ENCODE assay signal across 31 mouse cellular contexts in the genomic region with DNA sequence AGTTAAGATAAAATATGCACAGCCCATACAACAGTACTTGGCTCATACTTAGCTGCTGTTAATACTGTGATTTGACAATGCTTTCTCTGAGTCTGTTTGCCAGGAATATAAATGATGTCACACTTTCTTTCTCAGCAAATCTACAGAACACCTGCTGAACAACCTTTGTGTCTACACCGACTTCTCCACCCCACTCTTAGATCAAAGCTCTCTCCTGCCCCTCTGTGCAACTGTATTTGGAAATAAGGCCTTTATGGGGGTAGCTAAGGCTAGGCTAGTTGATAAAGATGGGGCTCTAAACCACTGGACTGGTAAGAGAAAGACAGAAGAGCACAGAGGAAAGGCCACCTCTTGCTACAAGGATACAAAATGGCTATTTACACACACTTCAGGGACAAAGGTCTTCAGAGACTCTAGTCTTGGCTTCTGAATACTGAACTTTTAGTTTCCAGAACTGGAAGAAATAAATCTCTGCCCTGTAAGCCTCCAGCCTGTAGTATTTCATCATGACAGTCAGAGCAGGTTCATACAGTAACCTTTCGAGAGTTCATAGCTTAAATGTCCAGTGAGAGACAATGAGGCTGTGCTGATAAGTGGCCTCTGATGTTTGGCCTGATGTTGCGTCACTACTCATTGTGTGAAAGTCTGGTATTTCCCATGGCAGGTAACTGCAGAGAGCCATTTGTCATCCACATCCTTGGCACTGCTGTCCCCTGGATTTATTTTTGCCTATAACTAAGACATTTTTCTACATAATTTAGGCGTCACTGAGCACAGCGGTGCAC. TPM values are rescaled to one million over a fixed set of nuclear protein-coding genes. Genes with fewer than 3 reads are reported as not detected.
DNase-seq lines count a peak whose midpoint lies in the region; ATAC-seq and TF ChIP-seq lines count a peak whose summit lies in the region.
"Had no signal": no experiment of that assay in that cellular context is flagged by ENCODE, and none has a peak within 500 bp of the region (broad histone marks: within the 10 kb centered on the region; RNA-seq: fewer than 3 reads in every experiment).

No protein-coding gene starts in this region.

- H3K27ac ChIP-seq in forebrain, postnatal 0 days (ENCODE audit: low read depth, low read length), result no peak overlapping the region
- H3K27ac ChIP-seq in forebrain, embryonic 14.5 days (ENCODE audit: low read depth, low read length), result no peak overlapping the region
- H3K27ac ChIP-seq in kidney, embryonic 15.5 days, result no peak overlapping the region
- no peak overlapping the region for H3K27ac ChIP-seq in intestine, postnatal 0 days (ENCODE audit: low read depth, low read length)
- H3K27ac ChIP-seq: hindbrain, embryonic 12.5 days; hindbrain, postnatal 0 days; limb, embryonic 13.5 days; liver, embryonic 13.5 days; macrophage; neural tube, embryonic 15.5 days; stomach, embryonic 15.5 days had no signal

- H3K9me3 ChIP-seq in forebrain, postnatal 0 days (ENCODE audit: low read length), result no peaks in the 10 kb centered on the region
- no peaks in the 10 kb centered on the region for H3K9me3 ChIP-seq in forebrain, embryonic 14.5 days (replicated peaks; ENCODE audit: control insufficient read depth, low read length)
- H3K9me3 ChIP-seq in kidney, embryonic 15.5 days (replicated peaks), result no peaks in the 10 kb centered on the region
- H3K9me3 ChIP-seq in intestine, postnatal 0 days (ENCODE audit: control insufficient read depth), result no peaks in the 10 kb centered on the region
- H3K9me3 ChIP-seq: G1E; hindbrain, embryonic 12.5 days; limb, embryonic 13.5 days; liver, embryonic 13.5 days; neural tube, embryonic 15.5 days; stomach, embryonic 15.5 days had no signal

- WGBS in forebrain, postnatal 0 days, result 75% methylated on average over 5 of the region's 5 CpGs
- WGBS in forebrain, embryonic 14.5 days, result 81% methylated on average over 5 of the region's 5 CpGs
- 64% methylated on average over 5 of the region's 5 CpGs for WGBS in kidney, embryonic 15.5 days
- WGBS in intestine, postnatal 0 days, result 54% methylated on average over 5 of the region's 5 CpGs

- H3K4me1 ChIP-seq in forebrain, postnatal 0 days (ENCODE audit: insufficient read depth), result no peaks in the 10 kb centered on the region
- H3K4me1 ChIP-seq in forebrain, embryonic 14.5 days (ENCODE audit: control insufficient read depth, insufficient read depth, low read length), result no peaks in the 10 kb centered on the region
- peaks cover 28% of the 10 kb centered on the region for H3K4me1 ChIP-seq in kidney, embryonic 15.5 days
- H3K4me1 ChIP-seq in intestine, postnatal 0 days (replicated peaks; ENCODE audit: control insufficient read depth, insufficient read depth, low read length), result peaks cover 14% of the 10 kb centered on the region

- peaks cover 16% of the 10 kb centered on the region for H3K27me3 ChIP-seq in forebrain, postnatal 0 days (ENCODE audit: insufficient read depth, low read length)
- H3K27me3 ChIP-seq in forebrain, embryonic 14.5 days (replicated peaks; ENCODE audit: control insufficient read depth, insufficient read depth, low read length), result peaks cover 26% of the 10 kb centered on the region
- peaks cover 38% of the 10 kb centered on the region for H3K27me3 ChIP-seq in kidney, embryonic 15.5 days
- 0 out of 2 replicates have a peak, but pooled peaks cover 6% of the 10 kb centered on the region for H3K27me3 ChIP-seq in intestine, postnatal 0 days (replicated peaks; ENCODE audit: control insufficient read depth, insufficient read depth, low read length)

- ATAC-seq in forebrain, postnatal 0 days, result peak; percentile 29; the same call in 1 of the 2 replicates
- ATAC-seq in forebrain, embryonic 14.5 days, result no peak
- no peak for ATAC-seq in kidney, embryonic 15.5 days (replicated peaks; ENCODE audit: low FRiP score)
- ATAC-seq in intestine, postnatal 0 days, result peak; percentile 72
- ATAC-seq: hindbrain, postnatal 0 days; lung, postnatal 0 days had no signal

- no peak for TF ChIP-seq CTCF in forebrain, postnatal 0 days (IDR thresholded peaks at IDR 0.05; ENCODE audit: low read depth)
- TF ChIP-seq CTCF in intestine, postnatal 0 days (IDR thresholded peaks at IDR 0.05; ENCODE audit: low read depth), result no peak

- no peak overlapping the region for H3K9ac ChIP-seq in forebrain, postnatal 0 days
- no peak overlapping the region for H3K9ac ChIP-seq in forebrain, embryonic 14.5 days (ENCODE audit: low read length)
- no peak overlapping the region for H3K9ac ChIP-seq in kidney, embryonic 15.5 days
- H3K9ac ChIP-seq in intestine, postnatal 0 days (ENCODE audit: low read depth, low read length), result no peak overlapping the region
- H3K9ac ChIP-seq: hindbrain, embryonic 12.5 days; limb, embryonic 13.5 days; liver, embryonic 13.5 days; neural tube, embryonic 15.5 days; stomach, embryonic 15.5 days had no signal

- H3K4me3 ChIP-seq in forebrain, postnatal 0 days (ENCODE audit: low read depth, low read length), result no peak overlapping the region
- no peak overlapping the region for H3K4me3 ChIP-seq in forebrain, embryonic 14.5 days (ENCODE audit: low read depth, low read length)
- H3K4me3 ChIP-seq in kidney, embryonic 15.5 days (replicated peaks), result no peak overlapping the region
- H3K4me3 ChIP-seq in intestine, postnatal 0 days (ENCODE audit: low read depth, low read length), result no peak overlapping the region
- H3K4me3 ChIP-seq: erythroblast, embryonic 14.5 days; hindbrain, embryonic 12.5 days; limb, embryonic 13.5 days; liver, embryonic 13.5 days; neural tube, embryonic 15.5 days; stomach, embryonic 15.5 days had no signal

- H3K36me3 ChIP-seq in forebrain, postnatal 0 days (ENCODE audit: insufficient read depth), result no peaks in the 10 kb centered on the region
- H3K36me3 ChIP-seq in forebrain, embryonic 14.5 days (ENCODE audit: control insufficient read depth, insufficient read depth, low read length), result no peaks in the 10 kb centered on the region
- no peaks in the 10 kb centered on the region for H3K36me3 ChIP-seq in kidney, embryonic 15.5 days
- H3K36me3 ChIP-seq in intestine, postnatal 0 days (ENCODE audit: control insufficient read depth, insufficient read depth), result no peaks in the 10 kb centered on the region
- H3K36me3 ChIP-seq: G1E; hindbrain, embryonic 12.5 days; limb, embryonic 13.5 days; liver, embryonic 13.5 days; neural tube, embryonic 15.5 days; stomach, embryonic 15.5 days had no signal

- H3K4me2 ChIP-seq in forebrain, postnatal 0 days (ENCODE audit: low read depth), result no peak overlapping the region
- H3K4me2 ChIP-seq in forebrain, embryonic 14.5 days (ENCODE audit: low read length), result no peak overlapping the region
- no peak overlapping the region for H3K4me2 ChIP-seq in kidney, embryonic 15.5 days
- no peak overlapping the region for H3K4me2 ChIP-seq in intestine, postnatal 0 days (replicated peaks; ENCODE audit: low read depth)
- H3K4me2 ChIP-seq: heart, embryonic 11.5 days; hindbrain, embryonic 12.5 days; limb, embryonic 13.5 days; liver, embryonic 13.5 days; neural tube, embryonic 15.5 days; stomach, embryonic 15.5 days had no signal

- DNase-seq in forebrain, postnatal 0 days, result no peak
- DNase-seq in forebrain, embryonic 14.5 days (ENCODE audit: low spot score), result no peak
- DNase-seq in kidney, postnatal 10 days, result peak; percentile 35
- no peak for DNase-seq in cerebellum, postnatal 10 days
- no peak for DNase-seq in neural tube, embryonic 10.5 days (ENCODE audit: extremely low spot score, low spot score)
- DNase-seq: adrenal gland, postnatal 14 days; cerebellum, adult 18-20 months; cerebellum, postnatal 14 days; gastrocnemius, postnatal 14 days; heart, adult 11 months; heart, postnatal 36 days; liver, embryonic 13.5 days; lung, adult 18-20 months; midbrain, embryonic 14.5 days; retina, postnatal 1 day; right cerebral cortex, postnatal 14 days; thymus, postnatal 14 days had no signal

RNA-seq across cellular contexts. Expression of a gene that starts 2.4 kb away (rescaled TPM):
- 9.2 and 9.9 TPM in 2 replicates for total RNA-seq in forebrain, postnatal 0 days (2014; rRNA removed)
- polyA plus RNA-seq in forebrain, postnatal 0 days (2015; fragmentation: Nextera tagmentation; extraction: Ambion mirVana), result 2.9 and 4.7 TPM in 2 replicates
- polyA plus RNA-seq in forebrain, embryonic 14.5 days (2014; fragmentation: Nextera tagmentation; extraction: Ambion mirVana), result 2.2 and 3.8 TPM in 2 replicates
- polyA plus RNA-seq in kidney, embryonic 15.5 days (2015; fragmentation: Nextera tagmentation; extraction: Ambion mirVana), result 12.6 and 15.8 TPM in 2 replicates
- 10.3 TPM in 2 replicates for polyA plus RNA-seq in intestine, postnatal 0 days (2015; fragmentation: Nextera tagmentation; extraction: Ambion mirVana)
- total RNA-seq: G1E; megakaryocyte-erythroid progenitor cell, adult 5-6 weeks; monocyte, adult 5-6 weeks had no signal
- polyA plus RNA-seq: G1E, macrophage had no signal

Comparison
In these comparisons a context has a peak if more than half of its experiments do, and no peak if none do; other contexts are left out.
1. ATAC-seq: peak in forebrain, postnatal 0 days (single experiment) and intestine, postnatal 0 days (single experiment); none in forebrain, embryonic 14.5 days (single experiment) and kidney, embryonic 15.5 days (single experiment).